Mouse (Mus musculus): ENCODE data around the gene Obox6.

Gene Obox6

DNA sequence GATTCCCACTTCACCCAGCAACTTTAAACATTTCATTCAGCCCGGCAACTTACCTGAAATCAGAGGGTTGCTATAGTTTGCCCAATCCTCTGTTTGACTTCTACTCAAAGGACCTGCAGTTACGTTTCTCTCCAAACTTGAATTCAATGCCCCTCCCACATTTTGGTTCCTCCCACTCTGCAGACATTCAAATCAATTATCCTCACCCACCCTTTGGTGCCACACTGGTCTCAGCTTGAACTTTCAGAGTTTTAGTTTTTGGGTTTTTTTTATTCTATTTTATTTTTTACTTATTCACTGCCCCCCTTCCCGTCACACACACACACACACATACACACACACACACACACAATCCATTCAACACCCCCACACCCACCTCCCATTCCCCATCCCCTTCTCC is at the start of gene Obox6:
Gene Obox6 (minus strand): TSS at position 101 of the 400 bp plus-strand sequence.
- in situ Hi-C loops (cut with MboI, MseI): no loop called here

DNA sequence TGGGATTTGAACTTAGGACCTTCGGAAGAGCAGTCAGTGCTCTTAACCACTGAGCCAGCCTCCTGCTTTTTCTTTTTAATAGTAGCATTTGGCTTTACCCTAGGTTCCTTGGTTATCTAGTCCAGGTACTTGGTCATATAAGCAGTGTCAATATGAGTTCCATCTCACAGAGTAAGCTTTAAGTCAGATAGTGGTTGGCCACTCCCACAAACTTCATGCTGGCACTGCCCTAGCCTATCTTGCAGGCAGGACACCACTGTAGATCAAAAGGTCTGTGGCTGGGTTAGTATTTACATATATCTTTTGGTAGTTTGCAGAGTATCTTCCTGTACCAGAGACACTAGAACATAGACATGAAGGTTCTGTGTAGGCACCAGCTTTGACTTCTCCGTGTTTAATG is 44.6 kb upstream of the Obox6 start:
- in situ Hi-C loops (cut with MboI, MseI): no loop called here

DNA sequence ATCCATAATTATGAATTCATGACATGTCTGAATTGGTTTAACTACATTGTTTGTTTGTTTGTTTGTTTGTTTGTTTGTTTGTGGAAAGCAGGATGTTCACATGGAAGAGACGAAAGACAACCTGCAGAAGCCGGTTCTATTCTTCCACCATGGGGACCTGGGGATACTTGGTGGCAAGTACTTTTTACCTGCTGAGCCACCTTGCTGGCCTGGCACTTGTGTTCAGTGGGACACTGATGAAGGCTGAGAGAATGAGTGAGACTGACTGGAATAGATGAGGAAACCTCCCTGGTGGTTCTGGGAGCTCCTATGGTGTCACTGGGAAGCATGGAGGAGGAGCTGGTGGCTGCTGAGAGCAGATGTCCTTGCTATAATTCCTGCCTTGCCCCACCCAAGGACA is 42.8 kb upstream of the Obox6 start, which contains the start of gene Crxos:
Gene Crxos (plus strand): TSS at position 301 of the 400 bp plus-strand sequence.
- in situ Hi-C loops (cut with MboI, MseI): no loop called here

DNA sequence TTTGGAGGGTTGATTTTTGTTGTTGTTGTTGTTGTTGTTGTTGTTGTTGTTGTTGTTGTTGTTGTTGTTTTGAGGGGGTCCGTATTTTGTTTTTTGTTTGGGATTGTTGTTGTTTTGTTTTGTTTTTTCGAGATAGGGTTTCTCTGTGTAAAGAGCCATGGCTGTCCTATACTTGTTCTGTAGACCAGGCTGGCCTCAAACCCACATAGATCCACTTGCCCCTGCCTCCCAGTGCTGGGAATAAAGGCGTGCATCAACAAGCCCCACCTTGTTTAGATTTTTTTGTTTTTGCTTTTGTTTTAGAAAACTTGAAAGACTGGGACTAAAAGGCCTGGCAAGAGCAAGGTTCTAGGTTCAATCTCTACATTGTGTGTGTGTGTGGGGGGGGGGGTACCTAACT is 42.4 kb upstream of the Obox6 start:
- in situ Hi-C loops (cut with MboI, MseI): no loop called here

DNA sequence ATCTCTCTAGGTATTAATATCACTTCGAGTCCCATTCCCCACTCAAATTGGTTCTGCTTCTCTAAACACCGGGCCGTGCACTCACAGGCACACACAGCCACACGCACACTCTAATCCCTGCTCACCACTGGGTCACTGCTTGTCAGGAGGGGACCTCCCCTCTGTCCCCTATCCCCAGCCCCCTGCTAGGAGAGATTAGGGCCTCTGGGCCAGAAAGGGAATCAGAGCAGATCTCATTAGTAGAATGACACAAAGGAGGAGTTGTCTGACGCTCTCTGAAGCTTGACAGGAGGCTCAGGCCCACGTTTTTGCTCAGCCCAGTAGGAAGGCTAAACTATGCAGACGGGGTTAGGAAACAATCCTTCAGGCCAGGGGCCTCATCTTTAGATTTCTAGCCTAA is 41.9 kb upstream of the Obox6 start:
- in situ Hi-C loops (cut with MboI, MseI): no loop called here

DNA sequence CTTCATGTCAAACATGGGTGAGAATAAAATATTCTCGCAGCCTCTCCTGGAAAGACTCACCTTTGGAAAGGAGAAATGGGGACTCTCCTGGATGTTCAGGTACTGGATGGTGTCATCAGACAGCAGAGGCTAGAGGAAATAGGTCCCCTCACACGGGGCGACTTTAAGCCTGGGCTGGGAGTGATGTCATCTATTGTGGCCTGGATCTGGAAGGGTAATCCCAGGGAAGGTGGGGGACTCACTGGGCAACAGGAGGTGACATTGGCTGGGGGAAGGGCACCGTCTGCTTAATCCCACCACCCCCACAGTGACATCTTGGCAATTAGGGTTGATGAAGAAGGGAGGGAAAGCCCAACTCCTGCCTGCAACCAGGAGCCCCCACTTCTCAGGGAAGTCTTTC is 40.3 kb upstream of the Obox6 start, which contains the start of gene Crx:
Gene Crx (minus strand): TSS at position 213 of the 400 bp plus-strand sequence.
- in situ Hi-C loops (cut with MboI, MseI): no loop called here

DNA sequence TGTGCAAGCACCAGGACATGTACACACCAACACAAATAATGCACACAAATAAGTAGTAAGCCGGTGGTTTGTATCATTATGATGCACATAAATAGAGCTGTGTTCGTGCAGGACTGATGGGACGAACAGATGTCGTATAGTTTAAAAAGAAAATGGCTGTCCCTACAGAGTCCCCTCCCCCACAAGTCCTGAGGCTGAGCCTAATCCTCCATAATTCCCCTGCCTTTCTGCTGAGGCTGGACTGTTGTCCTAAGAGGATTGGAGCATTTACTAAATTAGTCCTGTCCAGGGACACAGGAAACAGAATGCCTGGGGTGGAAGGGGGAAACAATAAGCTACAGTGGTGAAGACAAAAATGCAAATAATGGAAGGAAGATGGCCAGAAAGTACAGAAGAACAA is 24.6 kb upstream of the Obox6 start:
- in situ Hi-C loops (cut with MboI, MseI): no loop called here

DNA sequence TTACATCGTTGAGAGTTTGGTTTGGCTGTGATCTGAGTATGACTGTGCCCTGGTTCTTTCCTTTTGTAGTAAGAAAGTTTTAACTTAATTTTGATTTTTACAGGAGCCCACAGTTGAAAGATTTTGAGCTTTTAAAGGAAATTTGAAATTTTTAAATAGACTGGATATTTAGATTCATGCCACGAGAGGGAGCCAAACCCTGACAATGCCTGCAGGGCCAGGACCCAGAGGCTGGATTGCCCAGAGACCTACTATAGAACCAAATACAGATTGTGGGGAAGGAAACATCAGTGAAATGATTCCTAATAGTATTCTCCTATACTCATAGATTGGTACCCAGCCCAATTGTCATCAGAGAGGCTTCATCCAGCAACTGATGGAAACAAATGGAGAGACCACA is 20.2 kb upstream of the Obox6 start:
- in situ Hi-C loops (cut with MboI, MseI): no loop called here

Data from T-helper 1 cell (primary cell).